Mouse (Mus musculus) left cerebral cortex, postnatal 10 days (tissue): ENCODE measurements at regions not wholly inside any gene's neighbourhood (a gene's known extent, or its start where the extent isn't known, plus 50 kb on each side); places are given as distances from the start of the nearest gene placed in this dataset.
"Not testable (repeated sequence)": the region's sequence is repeated elsewhere in the genome, so short reads cannot be mapped to it uniquely, and the experiment has no call there.

Source experiments
- DNase-seq, 2 experiments: peaks; one replicate each; pipeline ENCODE4 v3.0.0; 2021 to 2022; ENCODE audit warnings: low spot score in 2 of 2, mixed read lengths in 1 of 2; ENCODE audit errors: extremely low spot score in 1 of 2
- intact Hi-C: fragments of 180-260 bp; cut with DNase I; formaldehyde crosslinking; loops from one replicate; pipeline ENCODE4 v1.15.1; 2025

DNA sequence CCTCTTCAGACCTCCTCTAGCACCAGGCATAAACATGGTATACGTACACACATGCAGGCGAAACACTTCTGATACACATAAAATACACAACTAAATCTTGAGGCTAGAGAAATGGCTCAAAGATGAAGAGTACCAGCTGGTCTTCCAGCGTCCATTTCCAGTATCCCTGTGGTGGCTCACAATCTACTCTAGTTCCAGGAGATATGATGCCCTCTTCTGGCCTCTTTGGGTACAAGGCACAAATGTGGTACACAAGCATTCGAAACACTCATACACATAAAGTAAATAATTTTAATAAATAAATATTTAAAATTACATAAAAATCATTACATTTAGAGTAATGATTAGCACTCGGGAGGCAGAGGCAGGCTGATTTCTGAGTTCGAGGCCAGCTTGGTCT is 50.7 kb upstream of the Rabgap1l start:
- intact Hi-C loops, result no loop called here

DNA sequence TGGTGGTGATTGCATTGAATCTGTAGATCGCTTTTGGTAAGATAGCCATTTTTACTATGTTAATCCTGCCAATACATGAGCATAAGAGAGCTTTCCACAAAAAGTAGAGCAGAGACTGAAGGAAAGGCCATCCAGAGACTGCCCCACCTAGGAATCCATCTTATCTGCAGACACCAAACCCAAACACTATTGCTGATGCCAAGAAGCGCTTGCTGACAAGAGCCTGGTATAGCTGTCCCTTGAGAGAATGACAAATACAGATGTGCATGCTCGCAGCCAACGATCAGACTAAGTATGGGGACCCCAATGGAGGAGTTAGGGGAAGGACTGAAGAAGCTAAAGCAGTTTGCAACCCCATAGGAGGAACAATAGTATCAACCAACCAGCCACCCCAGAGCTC is 51.7 kb upstream of the Rabgap1l start:
- DNase-seq, intact Hi-C loops: not testable (repeated sequence)

More for the DNA sequence above, 50.7 kb upstream of the Rabgap1l start:
- DNase-seq, result no peak

DNA sequence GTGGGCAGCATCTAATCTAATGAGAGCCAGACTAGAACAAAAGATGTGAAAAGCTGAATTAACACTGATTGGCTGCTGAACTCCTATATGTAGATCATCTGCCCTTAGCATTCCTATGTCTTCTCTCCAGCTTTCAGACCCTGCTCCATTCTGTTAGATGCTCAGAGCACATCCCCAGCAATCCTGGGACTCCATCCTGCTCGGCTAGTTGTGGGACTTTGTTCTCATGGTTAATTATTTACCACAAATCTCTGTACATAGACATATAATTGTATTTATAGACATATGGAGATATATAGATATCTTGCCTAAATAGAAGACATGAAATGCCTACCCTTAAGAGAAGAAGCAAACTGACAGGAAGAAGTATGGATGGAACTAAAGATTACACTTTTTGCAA is 55.5 kb upstream of the Rc3h1 start:
- no peak for DNase-seq
- intact Hi-C loops, result no loop called here

DNA sequence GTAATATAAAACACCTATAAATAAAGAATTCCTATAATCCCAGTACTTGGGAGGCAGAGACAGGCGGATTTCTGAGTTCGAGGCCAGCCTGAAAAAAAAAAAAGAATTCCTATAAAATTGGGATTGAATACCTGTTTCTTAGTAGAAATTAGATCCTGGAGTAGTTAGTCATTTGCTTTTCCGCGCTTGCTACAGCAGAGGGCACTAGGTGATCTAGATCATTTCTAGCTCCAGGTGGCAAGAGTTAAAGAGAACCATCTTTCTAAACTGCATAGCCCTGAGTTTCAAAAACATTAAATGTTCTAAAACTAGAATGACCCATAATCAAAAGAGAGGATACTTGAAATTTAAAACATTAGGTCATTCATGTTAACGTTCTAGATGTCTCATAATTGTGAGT is 51.8 kb upstream of the Rc3h1 start:
- no peak for DNase-seq
- intact Hi-C loops, result no loop called here

DNA sequence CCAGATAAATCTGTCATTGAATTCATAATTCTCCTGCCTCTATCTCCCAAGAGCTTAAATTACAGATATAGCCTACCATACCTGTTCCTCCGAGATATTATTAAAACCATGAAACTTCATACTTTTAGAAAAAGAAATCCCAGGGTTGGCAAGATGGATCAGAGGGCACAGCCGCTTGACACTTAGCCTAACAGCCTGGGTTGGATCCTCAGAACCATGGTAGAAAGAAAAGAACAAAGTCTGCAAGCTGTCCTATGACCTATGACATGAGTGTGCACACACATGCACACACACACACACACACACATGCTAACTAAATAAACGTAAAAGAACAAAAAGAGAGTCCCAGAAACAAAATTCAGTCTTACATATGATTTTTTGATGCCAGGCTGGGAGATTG is 50.8 kb upstream of the Rc3h1 start:
- DNase-seq, result no peak
- intact Hi-C loops, result no loop called here

GRCm38 (mm10) chr1:160855926-160856620 is 50.1 kb upstream of the Rc3h1 start:
- intact Hi-C loops, result no loop called here
- peak; percentile 20 to 32 for DNase-seq
